Mouse (Mus musculus) cerebellum, postnatal 36 days (tissue): ENCODE measurements around the gene Tcea3.

ENCODE experiments used
- DNase-seq, 2 experiments: peaks; one replicate each; pipeline ENCODE4 v3.0.0; 2021 to 2022; ENCODE audit warnings: mixed read lengths in 2 of 2

Gene Tcea3

GRCm38 (mm10) chr4:136282621-136283480, 35.3 kb downstream of the Tcea3 start:
- DNase-seq = no peak

- DNase-seq = peak; percentile 20 to 21
These were observed 36.3 kb downstream of the Tcea3 start for GRCm38 (mm10) chr4:136283783-136284182.

GRCm38 (mm10) chr4:136284455-136284854, 36.9 kb downstream of the Tcea3 start, which contains the start of gene Zfp46:
Zfp46 (plus strand) TSS chr4:136284683.
- DNase-seq = peak; percentile 65 to 74

GRCm38 (mm10) chr4:136284891-136285290, 37.4 kb downstream of the Tcea3 start:
- peak in 1 of 2 experiments; percentile 57 for DNase-seq

- peak; percentile 91 to 92 for DNase-seq
These were observed 37.9 kb downstream of the Tcea3 start for GRCm38 (mm10) chr4:136285348-136285810.

- DNase-seq = peak; percentile 96
These were observed 38.4 kb downstream of the Tcea3 start for GRCm38 (mm10) chr4:136285811-136286371.

- no peak for DNase-seq
These were observed 42.6 kb downstream of the Tcea3 start for GRCm38 (mm10) chr4:136289918-136290780.

- no peak for DNase-seq
These were observed 43.5 kb downstream of the Tcea3 start for GRCm38 (mm10) chr4:136290781-136291595.

GRCm38 (mm10) chr4:136291692-136292091, 44.2 kb downstream of the Tcea3 start:
- no peak for DNase-seq

- no peak for DNase-seq
These were observed 48.4 kb downstream of the Tcea3 start for GRCm38 (mm10) chr4:136295941-136296340.

- DNase-seq = no peak
These were observed 54.9 kb downstream of the Tcea3 start for GRCm38 (mm10) chr4:136302462-136302861.

GRCm38 (mm10) chr4:136304181-136304580, 56.7 kb downstream of the Tcea3 start:
- no peak for DNase-seq

GRCm38 (mm10) chr4:136308355-136308754, 60.8 kb downstream of the Tcea3 start:
- no peak for DNase-seq

- DNase-seq = peak in 1 of 2 experiments; percentile 9
These were observed 62.3 kb downstream of the Tcea3 start for GRCm38 (mm10) chr4:136309780-136310179.

- peak; percentile 99 for DNase-seq
These were observed 62.9 kb downstream of the Tcea3 start, which contains the start of gene Hnrnpr for GRCm38 (mm10) chr4:136310229-136311041. Hnrnpr (plus strand) TSS chr4:136310942.

- peak; percentile 46 to 52 for DNase-seq
These were observed 63.8 kb downstream of the Tcea3 start for GRCm38 (mm10) chr4:136311042-136311999.

- DNase-seq = no peak
These were observed 65.1 kb downstream of the Tcea3 start for GRCm38 (mm10) chr4:136312616-136313015.

- DNase-seq = no peak
These were observed 70.1 kb downstream of the Tcea3 start for GRCm38 (mm10) chr4:136317667-136318066.

GRCm38 (mm10) chr4:136320016-136320415, 72.5 kb downstream of the Tcea3 start:
- DNase-seq = no peak

- peak in 1 of 2 experiments; percentile 19 for DNase-seq
These were observed 76.7 kb downstream of the Tcea3 start for GRCm38 (mm10) chr4:136324226-136324625.
